Mouse (Mus musculus) lung, embryonic 16.5 days (tissue): ENCODE measurements around the gene Rho. TPM values are rescaled to one million over a fixed set of nuclear protein-coding genes. Genes with fewer than 3 reads are reported as not detected.

ENCODE experiments used
- ATAC-seq: fragments of 200-750 bp; cut with Nextera tagmentation; 2 replicates; pipeline ENCODE4 v1.8.0; 2017; ENCODE audit warnings: low read depth, mild to moderate bottlenecking, moderate library complexity
- H3K27ac ChIP-seq: fragments of 300-500 bp; sonication (generic); 2 replicates; pipeline ENCODE4 v1.5.1; 2014; ENCODE audit warnings: mild to moderate bottlenecking, control low read depth, low read length
- H3K27me3 ChIP-seq: fragments of 300-500 bp; sonication (generic); 2 replicates; pipeline ENCODE4 v1.6.1; 2014; ENCODE audit warnings: low read depth, low read length, mixed read lengths; ENCODE audit not compliant: control insufficient read depth, insufficient read depth
- H3K36me3 ChIP-seq: fragments of 300-500 bp; sonication (generic); 2 replicates; pipeline ENCODE4 v1.6.1; 2014; ENCODE audit warnings: low read length; ENCODE audit not compliant: control insufficient read depth, insufficient read depth
- H3K4me1 ChIP-seq: fragments of 300-500 bp; sonication (generic); replicated peaks from 2 replicates; pipeline ENCODE4 v1.6.1; 2014; ENCODE audit warnings: low read length, mixed read lengths; ENCODE audit not compliant: control insufficient read depth, insufficient read depth
- H3K4me2 ChIP-seq: fragments of 300-500 bp; sonication (generic); 2 replicates; pipeline ENCODE4 v1.6.1; 2014; ENCODE audit warnings: low read depth, low read length, control low read depth
- H3K4me3 ChIP-seq: fragments of 300-500 bp; sonication (generic); 2 replicates; pipeline ENCODE4 v1.5.1; 2014; ENCODE audit warnings: mild to moderate bottlenecking, low read length, control low read depth
- H3K9ac ChIP-seq: fragments of 300-500 bp; sonication (generic); 2 replicates; pipeline ENCODE4 v1.6.1; 2014; ENCODE audit warnings: low read length, control low read depth
- H3K9me3 ChIP-seq: fragments of 300-500 bp; sonication (generic); 2 replicates; pipeline ENCODE4 v1.6.1; 2016; ENCODE audit warnings: low read length; ENCODE audit not compliant: control insufficient read depth
- WGBS: fragments of 180-500 bp; shearing (Covaris S2); extraction: QIAGEN DNeasy Blood & Tissue Kit; methylation state at CpG from one replicate; pipeline ENCODE4 v1.1.7; 2014; 5-methylcytosine and 5-hydroxymethylcytosine counted together
- polyA plus RNA-seq: library from polyadenylated mRNA; unstranded; fragments of >200 nt; fragmentation: Nextera tagmentation; extraction: Ambion mirVana; gene quantifications from 2 replicates; pipeline ENCODE4 v1.2.1, GENCODE M21; 2015

Rho gene
- polyA plus RNA-seq, 1 experiment from 2014 or later, result 0.08 TPM

DNA sequence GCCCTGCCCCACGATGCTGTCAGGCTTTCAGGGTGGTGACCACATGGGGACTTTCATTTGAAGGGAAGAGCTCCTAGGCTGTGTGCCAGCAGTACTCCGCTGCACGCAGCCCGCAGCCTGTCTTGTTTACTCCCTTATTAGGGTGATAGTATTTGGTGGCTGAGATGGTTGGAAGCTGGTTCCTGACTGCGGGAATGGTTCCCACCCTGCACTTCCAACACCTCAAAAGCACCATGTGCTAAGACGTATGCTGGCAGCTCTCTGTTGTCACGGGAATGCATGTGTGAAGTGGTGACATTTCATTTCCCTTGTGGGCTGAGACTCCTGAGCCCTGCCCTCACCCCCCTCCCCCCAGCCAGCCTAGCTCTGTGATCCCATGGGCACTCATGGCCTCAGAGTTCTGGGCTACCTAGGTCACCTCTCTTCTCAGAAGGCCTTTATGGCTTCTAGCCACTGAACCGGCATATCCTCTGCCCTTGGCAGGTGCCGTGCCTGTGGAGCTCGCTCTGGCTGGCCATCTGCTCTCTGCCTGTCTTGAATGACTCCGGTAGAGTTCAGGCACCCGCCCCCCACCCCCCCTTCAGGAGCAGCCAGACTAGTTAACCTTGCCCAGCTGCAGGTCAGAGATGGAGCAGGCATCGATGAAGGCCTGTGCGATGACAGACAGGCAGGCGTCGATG lies 25.5 kb downstream of the Rho start:
- Histone ChIP-seq H3K36me3 (peaks cover 12% of the 10 kb centered on the region), H3K27ac (peak overlapping the region; percentile 93), H3K4me2 (no peak overlapping the region), H3K9me3 (no peaks in the 10 kb centered on the region), H3K9ac (peak overlapping the region; percentile 39; the same call in 1 of the 2 replicates), H3K4me1 (peaks cover 46% of the 10 kb centered on the region), H3K27me3 (no peaks in the 10 kb centered on the region), H3K4me3 (no peak overlapping the region)
- ATAC-seq, result peak; percentile 89
- WGBS, result 28% methylated on average over 16 of the region's 16 CpGs

DNA sequence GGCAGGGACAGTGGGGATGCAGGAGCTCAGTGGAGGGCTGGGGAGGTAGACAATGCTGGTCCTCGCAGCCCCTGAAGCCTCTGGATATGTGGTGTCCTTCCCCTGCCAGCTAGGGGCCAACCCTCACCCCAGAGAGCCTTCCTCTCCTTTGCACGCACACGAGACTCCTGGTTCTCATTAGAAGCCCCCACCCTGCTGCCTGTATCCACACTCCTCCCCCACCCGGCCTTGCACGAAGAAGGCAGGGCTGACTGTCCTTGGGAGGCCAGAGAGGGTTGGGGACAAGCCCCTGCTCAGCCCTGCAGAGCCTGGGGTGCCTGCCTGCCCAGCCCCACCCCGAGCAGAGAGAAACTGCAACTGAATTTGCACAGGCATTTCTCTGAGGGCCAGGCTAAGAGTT lies 26.1 kb downstream of the Rho start:
- no peaks in the 10 kb centered on the region for H3K9me3 ChIP-seq
- peak; percentile 0; the same call in 1 of the 2 replicates for ATAC-seq
- no peaks in the 10 kb centered on the region for H3K27me3 ChIP-seq
- no peak overlapping the region for H3K4me3 ChIP-seq
- peak overlapping the region; percentile 93 for H3K27ac ChIP-seq
- WGBS, result 42% methylated on average over 5 of the region's 6 CpGs
- peaks cover 19% of the 10 kb centered on the region for H3K36me3 ChIP-seq
- peaks cover 46% of the 10 kb centered on the region for H3K4me1 ChIP-seq
- H3K9ac ChIP-seq, result peak overlapping the region; percentile 39
- H3K4me2 ChIP-seq, result no peak overlapping the region

DNA sequence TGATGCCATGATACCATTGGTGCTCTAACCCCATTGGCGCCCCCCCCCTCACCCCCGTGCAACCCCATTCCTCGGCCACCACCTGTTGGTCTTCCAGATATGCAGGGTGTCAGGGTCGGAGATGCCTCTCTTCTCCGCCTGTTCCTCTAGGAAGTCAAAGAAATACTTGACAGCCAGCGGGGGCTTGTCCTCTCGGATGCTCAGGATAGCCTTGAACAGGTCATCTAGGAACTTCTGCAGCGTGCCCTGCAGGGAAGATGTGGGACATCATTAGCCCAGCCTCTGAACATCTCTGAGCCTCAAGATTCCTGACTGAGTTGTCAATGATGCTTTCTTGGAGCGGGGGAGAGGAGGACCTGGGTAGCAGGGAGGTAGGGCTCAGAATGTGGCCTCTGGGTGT lies 26.9 kb downstream of the Rho start:
- H3K9ac ChIP-seq, result no peak overlapping the region
- peak overlapping the region; percentile 93 for H3K27ac ChIP-seq
- WGBS, result 87% methylated on average over 9 of the region's 9 CpGs
- H3K36me3 ChIP-seq, result peaks cover 20% of the 10 kb centered on the region
- no peak overlapping the region for H3K4me3 ChIP-seq
- no peak for ATAC-seq
- H3K9me3 ChIP-seq, result no peaks in the 10 kb centered on the region
- H3K27me3 ChIP-seq, result no peaks in the 10 kb centered on the region
- no peak overlapping the region for H3K4me2 ChIP-seq
- H3K4me1 ChIP-seq, result peaks cover 46% of the 10 kb centered on the region

DNA sequence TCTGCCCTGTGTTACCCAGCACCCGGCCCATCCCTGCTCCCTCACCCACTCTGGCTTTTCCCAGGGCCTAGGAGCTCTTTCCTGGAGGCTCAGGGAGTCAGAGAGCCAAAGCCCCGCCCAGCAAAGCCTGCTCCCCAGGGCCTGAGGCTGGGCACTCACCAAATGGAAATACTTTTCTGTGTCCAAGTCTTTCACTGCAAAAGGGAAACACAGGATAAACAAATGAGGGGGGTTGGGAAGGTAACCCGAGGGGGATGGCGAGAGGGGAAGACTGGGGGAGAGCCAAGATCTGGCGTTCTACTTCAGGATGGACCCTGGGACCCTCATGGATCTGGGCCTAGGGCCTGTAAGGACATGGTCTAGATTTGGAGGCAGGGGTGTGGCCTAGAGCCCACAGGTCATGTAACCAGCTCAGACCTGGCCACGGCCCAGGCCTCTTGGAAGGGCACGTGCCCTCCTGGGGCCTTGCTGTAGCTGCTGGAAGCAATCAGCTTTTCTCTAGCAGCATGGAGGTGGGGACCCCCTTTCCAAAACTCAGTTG lies 27.7 kb downstream of the Rho start:
- WGBS, result 39% methylated on average over 7 of the region's 7 CpGs
- Histone ChIP-seq H3K4me2 (no peak overlapping the region), H3K4me3 (no peak overlapping the region), H3K27me3 (no peaks in the 10 kb centered on the region), H3K9me3 (no peaks in the 10 kb centered on the region), H3K27ac (peak overlapping the region; percentile 82), H3K4me1 (peaks cover 46% of the 10 kb centered on the region), H3K36me3 (peaks cover 21% of the 10 kb centered on the region), H3K9ac (peak overlapping the region; percentile 42)
- peak; percentile 24 for ATAC-seq

GRCm38 (mm10) chr6:115960322-115960721 lies 28.8 kb downstream of the Rho start:
- WGBS, result 88% methylated on average over 19 of the region's 19 CpGs
- no peak overlapping the region for H3K27ac ChIP-seq
- no peak overlapping the region for H3K4me3 ChIP-seq
- no peaks in the 10 kb centered on the region for H3K27me3 ChIP-seq
- peaks cover 36% of the 10 kb centered on the region for H3K4me1 ChIP-seq
- no peak overlapping the region for H3K9ac ChIP-seq
- ATAC-seq, result no peak
- H3K36me3 ChIP-seq, result peaks cover 22% of the 10 kb centered on the region
- H3K9me3 ChIP-seq, result no peaks in the 10 kb centered on the region
- no peak overlapping the region for H3K4me2 ChIP-seq

GRCm38 (mm10) chr6:115961743-115962142 lies 30.2 kb downstream of the Rho start:
- Histone ChIP-seq H3K27me3 (no peaks in the 10 kb centered on the region), H3K36me3 (peaks cover 32% of the 10 kb centered on the region), H3K4me1 (peaks cover 31% of the 10 kb centered on the region), H3K4me2 (no peak overlapping the region), H3K27ac (no peak overlapping the region), H3K9me3 (no peaks in the 10 kb centered on the region), H3K9ac (no peak overlapping the region), H3K4me3 (no peak overlapping the region)
- no peak for ATAC-seq
- whole genome bisulfite sequencing, result 83% methylated on average over 3 of the region's 3 CpGs

GRCm38 (mm10) chr6:115962439-115963085 lies 31.0 kb downstream of the Rho start:
- Histone ChIP-seq H3K4me1 (peaks cover 23% of the 10 kb centered on the region), H3K9ac (no peak overlapping the region; the same call in 1 of the 2 replicates), H3K27ac (no peak overlapping the region), H3K27me3 (no peaks in the 10 kb centered on the region), H3K36me3 (peaks cover 33% of the 10 kb centered on the region), H3K4me3 (no peak overlapping the region), H3K4me2 (no peak overlapping the region), H3K9me3 (no peaks in the 10 kb centered on the region)
- ATAC-seq, result no peak
- 55% methylated on average over 23 of the region's 23 CpGs for WGBS

DNA sequence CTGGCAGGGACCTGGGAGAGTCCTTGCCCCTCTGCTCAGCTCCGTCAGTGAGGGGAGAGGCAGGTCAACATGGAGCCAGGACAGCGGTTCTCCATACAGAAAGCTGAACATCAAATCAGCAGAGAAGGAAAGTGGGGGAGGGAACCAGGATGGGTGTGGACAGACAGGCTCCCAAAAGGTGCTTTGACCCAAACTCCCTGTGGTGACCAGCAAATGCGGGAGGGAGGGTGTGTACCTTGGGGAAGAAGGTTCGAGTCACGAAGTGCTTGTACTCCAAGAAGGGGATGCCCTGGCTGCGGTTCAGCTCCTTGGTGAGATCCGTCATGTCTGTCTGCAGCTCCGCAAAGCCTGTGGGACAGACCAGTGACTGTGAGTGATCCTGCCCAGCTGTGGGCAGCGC lies 32.1 kb downstream of the Rho start:
- peaks cover 12% of the 10 kb centered on the region for H3K4me1 ChIP-seq
- no peak for ATAC-seq
- H3K9me3 ChIP-seq, result no peaks in the 10 kb centered on the region
- no peak overlapping the region for H3K4me2 ChIP-seq
- no peak overlapping the region for H3K4me3 ChIP-seq
- no peak overlapping the region for H3K9ac ChIP-seq
- H3K27ac ChIP-seq, result no peak overlapping the region
- no peaks in the 10 kb centered on the region for H3K27me3 ChIP-seq
- H3K36me3 ChIP-seq, result peaks cover 33% of the 10 kb centered on the region
- WGBS, result 72% methylated on average over 9 of the region's 9 CpGs

- Histone ChIP-seq H3K4me3 (no peak overlapping the region), H3K9me3 (no peaks in the 10 kb centered on the region), H3K27me3 (no peaks in the 10 kb centered on the region), H3K4me2 (no peak overlapping the region), H3K27ac (no peak overlapping the region), H3K9ac (no peak overlapping the region), H3K4me1 (peaks cover 3% of the 10 kb centered on the region), H3K36me3 (peaks cover 30% of the 10 kb centered on the region)
- 87% methylated on average over 19 of the region's 19 CpGs for WGBS
- no peak for ATAC-seq
These were observed 34.8 kb downstream of the Rho start for GRCm38 (mm10) chr6:115966227-115966966.
